Mouse (Mus musculus) bone marrow macrophage, adult 2 months (primary cell): Measurements from ENCODE around the gene Nr4a1.

Experiments
- CTCF ChIP-seq: IDR thresholded peaks from 2 replicates; pipeline ENCODE4 v1.5.1; 2012; ENCODE audit warnings: low read depth, mild to moderate bottlenecking, low read length, moderate library complexity
- POLR2A ChIP-seq: IDR thresholded peaks from 2 replicates; pipeline ENCODE4 v1.6.1; 2012; ENCODE audit warnings: mild to moderate bottlenecking, low read depth, low read length, borderline replicate concordance

- TF ChIP-seq CTCF (no peak), POLR2A (no peak)
Observed at GRCm38 (mm10) chr15:101303830-101304229, 49.8 kb downstream of the Nr4a1 start.
